Mouse (Mus musculus) embryonic stem cell, embryonic (primary cell): Measurements from ENCODE around the gene Dhx34.
"Not testable (repeated sequence)": the region's sequence is repeated elsewhere in the genome, so short reads cannot be mapped to it uniquely, and the experiment has no call there.

Source experiments
- CTCF ChIA-PET, 4 experiments: fragments of 300-600 bp in 2 of 4; fragments of 350-600 bp in 2 of 4; sonication (Branson Sonifier 250); formaldehyde crosslinking; loops; one replicate each; lab custom pipeline; 2022; ENCODE audit warnings: inconsistent platforms in 2 of 4; lab: Charles Lee
- POLR2A ChIA-PET, 4 experiments: fragments of 300-600 bp in 2 of 4; fragments of 350-600 bp in 2 of 4; sonication (Branson Sonifier 250); formaldehyde crosslinking; loops; one replicate each; lab custom pipeline; 2022; ENCODE audit warnings: antibody characterized with exemption in 4 of 4, inconsistent platforms in 1 of 4; lab: Charles Lee

Dhx34 gene

DNA sequence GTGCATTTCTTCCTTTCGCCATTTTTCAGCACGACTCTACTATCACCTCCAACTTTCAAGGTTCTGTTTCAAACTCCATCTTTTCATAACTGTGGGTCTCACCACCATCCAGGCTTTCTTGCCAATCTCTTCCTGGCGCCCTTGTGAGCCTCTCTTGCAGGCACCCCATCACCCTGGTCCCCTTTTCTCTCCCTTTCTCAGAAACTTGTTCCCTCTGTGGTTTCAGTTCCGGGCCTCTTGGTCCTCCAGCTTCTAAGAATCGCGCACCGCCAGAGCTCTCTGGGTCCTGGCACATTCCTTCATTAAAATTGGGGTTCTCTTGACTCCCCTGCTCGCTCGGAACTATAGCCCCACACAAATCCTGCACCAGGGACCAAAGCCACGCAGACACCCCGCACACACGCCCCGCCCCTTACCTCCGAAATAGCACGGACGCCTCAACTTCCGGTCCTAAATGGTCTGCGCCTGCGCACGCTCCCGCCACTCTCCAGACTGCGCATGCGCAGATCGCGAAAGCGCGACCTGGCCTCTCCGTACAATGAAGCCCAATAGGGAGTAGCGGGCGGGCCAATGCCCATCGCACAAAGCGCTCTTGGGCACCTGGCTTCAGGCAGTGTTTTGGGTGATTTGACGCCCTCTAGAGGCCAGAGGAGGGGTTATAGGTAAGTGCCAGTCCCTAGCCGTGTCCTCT is at the start of gene Dhx34:
Gene Dhx34, minus strand, starts transcription at position 456 of the 691 bp plus-strand sequence.
- CTCF ChIA-PET, result interaction anchor here in 3 of 4 experiments (0.6 to 1.5 kb wide), 8 partner anchors 41 to 404 kb away, joined by 3 to 4 read pairs (median 3); no protein-coding TSS in a partner anchor
- POLR2A ChIA-PET, result interaction anchor here in 3 of 4 experiments (0.5 to 1.2 kb wide), 6 partner anchors 10 to 291 kb away, joined by 3 to 5 read pairs (median 4); no protein-coding TSS in a partner anchor

DNA sequence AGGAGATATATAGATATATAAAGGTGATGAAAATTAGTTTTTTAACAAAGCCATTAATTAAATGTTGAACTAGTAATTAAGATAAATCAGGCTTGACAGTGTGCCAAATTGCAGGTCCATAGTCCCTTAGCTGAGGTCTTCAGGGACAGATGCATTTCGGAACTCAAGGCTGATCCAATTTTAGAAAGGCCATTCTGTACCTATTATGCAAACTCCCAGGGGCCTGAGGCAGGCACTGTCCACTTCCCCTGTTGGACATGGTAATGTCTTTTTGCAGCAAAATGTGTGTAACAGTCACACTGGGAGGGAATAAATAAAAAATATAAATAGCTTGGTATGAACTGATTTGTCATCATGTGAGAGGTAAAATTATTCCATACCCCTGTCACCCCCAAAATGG is 49.3 kb upstream of the Dhx34 start:
- ChIA-PET CTCF (no interaction called here), POLR2A (interaction anchor here in 1 of 4 experiments (0.6 to 5.6 kb wide), 4 partner anchors 13 to 94 kb away, joined by 3 to 46 read pairs (median 4); partner anchors contain the start of gene Ccdc9)

DNA sequence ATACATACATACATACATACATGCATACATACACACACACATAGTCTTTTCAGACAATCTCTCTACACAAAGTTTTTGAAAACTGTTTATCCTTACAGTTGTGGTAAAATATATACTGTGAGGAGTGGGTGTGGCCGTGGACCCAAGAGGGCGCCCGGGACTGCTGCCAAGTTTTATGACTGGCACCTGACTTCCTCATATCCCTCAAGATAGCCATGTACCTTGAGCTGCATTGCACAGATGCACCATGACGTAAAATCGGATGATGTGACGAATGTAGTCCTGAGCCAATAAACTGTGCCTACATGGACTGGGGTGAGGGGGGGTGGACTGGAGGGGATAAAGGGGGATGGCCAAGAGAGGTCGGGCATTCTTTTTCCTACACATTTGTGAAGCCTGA is 44.8 kb upstream of the Dhx34 start:
- ChIA-PET POLR2A (interaction anchor here in 1 of 4 experiments (0.6 kb wide), 1 partner anchor 629 kb away, joined by 3 read pairs; no protein-coding TSS in a partner anchor), CTCF (interaction anchor here in 2 of 4 experiments (0.7 to 1.3 kb wide), 2 partner anchors 31 to 213 kb away, joined by 3 read pairs; no protein-coding TSS in a partner anchor)

DNA sequence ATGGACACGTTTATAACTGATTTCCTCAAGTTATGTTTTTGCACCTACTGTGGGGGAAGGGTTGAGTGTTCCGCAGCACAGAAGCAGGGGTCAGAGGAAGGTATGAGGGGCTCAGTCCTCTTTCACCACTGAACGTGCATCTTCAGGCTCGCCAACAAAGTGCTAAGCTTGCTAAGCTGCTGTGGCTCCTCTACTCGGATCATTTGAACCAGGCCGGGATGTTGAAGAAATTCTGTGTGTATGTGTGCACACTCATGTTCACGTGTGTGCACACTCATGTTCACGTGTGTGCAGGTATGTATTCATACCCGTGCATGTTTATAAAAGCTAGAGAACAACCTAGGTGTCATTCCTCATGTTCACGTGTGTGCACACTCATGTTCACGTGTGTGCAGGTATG is 44.0 kb upstream of the Dhx34 start:
- CTCF ChIA-PET, result interaction anchor here in 1 of 4 experiments (0.7 to 1.3 kb wide), 4 partner anchors 31 to 345 kb away, joined by 3 read pairs; no protein-coding TSS in a partner anchor
- POLR2A ChIA-PET, result interaction anchor here in 1 of 4 experiments (0.6 kb wide), 1 partner anchor 45 kb away, joined by 3 read pairs; no protein-coding TSS in a partner anchor

DNA sequence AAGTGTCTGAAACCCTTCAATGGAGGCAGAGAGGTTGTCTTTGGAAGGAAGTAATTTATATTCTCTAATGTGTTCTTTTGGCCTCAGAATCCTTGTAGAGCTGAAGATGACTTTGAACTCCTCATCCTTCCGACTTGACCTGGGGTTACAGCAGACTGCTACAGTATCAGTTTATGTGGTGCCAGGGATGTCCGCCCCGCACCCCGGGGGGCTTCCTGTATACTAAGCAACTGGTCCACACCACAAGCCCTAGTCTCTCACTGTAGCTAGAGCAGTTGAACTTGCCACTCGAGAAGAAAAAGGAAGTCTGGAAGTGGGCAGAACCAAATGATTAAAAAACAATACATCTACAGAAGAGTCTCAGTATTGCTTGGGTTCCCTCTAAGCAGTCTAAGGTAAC is 42.0 kb upstream of the Dhx34 start:
- CTCF ChIA-PET, result interaction anchor here (0.6 to 2.6 kb wide), 39 partner anchors 9 to 354 kb away, joined by 3 to 36 read pairs (median 5); partner anchors contain the start of genes Inafm1 (in 3 of the 4), Bicra (in 1 of the 4), Meis3 (in 1 of the 4) and Napa (in 1 of the 4)
- POLR2A ChIA-PET, result interaction anchor here in 3 of 4 experiments (0.7 to 2.5 kb wide), 6 partner anchors 9 to 216 kb away, joined by 3 to 19 read pairs (median 7); partner anchors contain the start of genes Inafm1 (in 2 of the 3), Bicra (in 1 of the 3), Meis3 (in 1 of the 3) and Sae1 (in 1 of the 3)

DNA sequence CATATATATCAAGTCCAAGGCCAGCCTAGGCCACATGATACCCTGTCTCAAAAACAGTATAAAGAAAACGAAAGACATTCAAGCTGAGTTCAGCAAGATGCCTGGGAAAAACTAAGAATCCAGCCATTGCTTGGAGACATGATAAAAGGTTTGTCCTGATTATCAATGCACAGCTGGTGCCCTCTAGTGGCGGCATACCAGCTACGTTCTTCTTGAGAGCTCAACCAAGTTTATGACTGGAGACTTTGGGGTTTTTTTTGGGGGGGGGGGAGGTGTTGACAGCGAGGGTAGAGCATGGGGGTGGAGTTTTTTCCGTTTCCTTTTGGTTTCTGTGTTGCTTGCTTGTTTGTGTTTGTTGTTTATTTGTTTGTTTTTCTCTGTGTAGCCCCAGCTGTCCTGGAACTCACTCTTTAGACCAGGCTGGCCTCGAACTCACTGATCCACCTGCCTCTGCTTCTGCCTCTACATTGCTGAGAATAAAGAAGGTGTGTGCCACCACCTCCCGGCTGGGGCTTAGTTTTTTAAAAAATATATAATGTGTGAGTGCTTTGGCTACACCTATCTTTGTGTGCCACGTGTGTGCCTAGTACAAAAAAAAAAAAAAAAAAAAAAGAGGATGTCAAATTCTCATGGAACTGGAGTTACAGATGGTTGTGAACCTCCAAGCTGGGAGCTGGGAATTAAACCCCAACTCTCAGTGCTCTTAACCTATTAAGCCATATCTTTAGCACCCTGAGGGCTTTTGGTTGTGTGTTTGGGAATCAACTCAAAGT is 41.4 kb upstream of the Dhx34 start:
- POLR2A ChIA-PET, result interaction anchor here (0.6 to 2.5 kb wide), 22 partner anchors 10 to 424 kb away, joined by 3 to 19 read pairs (median 4); partner anchors contain the start of genes Inafm1 (in 2 of the 4), Bicra (in 1 of the 4), Meis3 (in 1 of the 4) and Obox6 (in 1 of the 4)

DNA sequence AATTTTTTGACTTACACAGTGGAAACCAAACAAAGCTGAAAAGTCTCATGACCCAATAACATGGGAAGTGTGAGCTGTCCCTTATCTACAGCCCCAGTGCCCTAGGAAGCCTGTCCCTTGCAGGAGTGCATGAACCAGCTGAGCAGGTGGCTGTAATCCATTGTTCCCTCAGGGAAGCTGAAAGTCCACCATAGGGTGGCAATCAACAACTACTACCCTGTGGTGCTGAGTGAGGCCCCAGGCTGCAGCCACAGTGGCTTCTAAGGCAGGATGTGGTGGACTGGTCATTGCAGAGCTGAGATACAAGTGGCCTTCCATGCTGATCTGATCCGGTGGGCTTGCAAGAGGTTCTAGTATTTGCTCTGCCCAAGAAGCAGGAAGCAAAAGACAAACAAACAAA is 39.3 kb upstream of the Dhx34 start:
- CTCF ChIA-PET, result interaction anchor here in 3 of 4 experiments (0.7 to 0.9 kb wide), 5 partner anchors 12 to 401 kb away, joined by 3 to 6 read pairs (median 4); partner anchors contain the start of gene Inafm1 (in 1 of the 3)
- POLR2A ChIA-PET, result interaction anchor here in 2 of 4 experiments (0.7 to 1.1 kb wide), 2 partner anchors 10 to 12 kb away, joined by 3 to 4 read pairs; partner anchors contain the start of gene Inafm1 (in 1 of the 2)

More for the DNA sequence above, 41.4 kb upstream of the Dhx34 start:
- CTCF ChIA-PET, result interaction anchor here (0.5 to 2.6 kb wide), 129 partner anchors 9 to 639 kb away, joined by 3 to 36 read pairs (median 4); partner anchors contain the start of genes Inafm1 (in 4 of the 4), Napa (in 3 of the 4), Meis3 (in 2 of the 4) and Bicra (in 1 of the 4)

DNA sequence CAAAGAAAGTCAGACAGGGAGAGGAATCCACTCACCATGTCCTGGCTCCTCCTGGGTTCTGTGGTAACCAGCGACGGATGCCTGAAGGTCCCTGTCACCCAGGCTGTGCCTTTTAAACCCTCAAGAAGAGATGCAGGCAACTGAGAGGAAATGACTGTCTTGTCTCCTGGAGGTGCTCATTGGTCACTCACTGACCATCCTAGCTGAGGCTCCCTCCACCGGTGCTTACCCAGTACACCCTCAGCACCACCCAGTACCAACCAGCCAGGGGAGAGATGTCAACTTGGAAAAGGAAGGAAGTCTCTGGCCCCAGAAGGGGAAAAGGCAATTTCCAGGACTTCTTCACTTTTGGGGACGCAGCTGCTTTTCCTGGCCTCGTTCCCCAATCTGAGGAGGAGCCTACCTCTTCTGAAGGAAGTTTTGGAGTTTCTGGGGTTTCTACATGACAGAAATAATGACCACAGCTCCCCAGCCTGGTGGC is 37.3 kb upstream of the Dhx34 start, which contains the start of gene C5ar1:
Gene C5ar1, minus strand, starts transcription at position 431 of the 481 bp plus-strand sequence.
- CTCF ChIA-PET, result interaction anchor here in 1 of 4 experiments (0.6 kb wide), 1 partner anchor 9 kb away, joined by 3 read pairs; no protein-coding TSS in a partner anchor

DNA sequence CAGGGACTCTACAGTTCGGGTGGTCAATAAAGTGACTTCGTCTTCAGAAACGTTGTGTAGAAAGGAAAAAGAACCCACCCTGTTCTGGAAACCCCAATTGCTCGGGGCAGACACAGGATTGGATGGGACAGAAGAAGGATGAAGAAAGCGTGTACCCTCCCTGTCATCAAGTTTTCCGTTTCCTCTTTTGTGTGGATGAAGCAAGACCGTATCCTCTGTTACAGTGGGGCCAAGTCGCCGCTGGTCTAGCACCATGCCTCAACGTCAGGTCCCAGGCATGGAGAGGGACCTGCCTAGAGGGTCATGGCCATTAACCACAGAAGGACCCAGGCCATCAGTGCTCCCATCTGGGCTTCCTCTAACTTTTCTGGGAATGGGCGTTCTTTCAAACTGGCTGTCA is 36.0 kb upstream of the Dhx34 start:
- POLR2A ChIA-PET, result interaction anchor here in 1 of 4 experiments (0.7 to 0.8 kb wide), 2 partner anchors 9 to 193 kb away, joined by 3 to 5 read pairs; no protein-coding TSS in a partner anchor

More for the DNA sequence above, 37.3 kb upstream of the Dhx34 start, which contains the start of gene C5ar1:
- POLR2A ChIA-PET, result no interaction called here

DNA sequence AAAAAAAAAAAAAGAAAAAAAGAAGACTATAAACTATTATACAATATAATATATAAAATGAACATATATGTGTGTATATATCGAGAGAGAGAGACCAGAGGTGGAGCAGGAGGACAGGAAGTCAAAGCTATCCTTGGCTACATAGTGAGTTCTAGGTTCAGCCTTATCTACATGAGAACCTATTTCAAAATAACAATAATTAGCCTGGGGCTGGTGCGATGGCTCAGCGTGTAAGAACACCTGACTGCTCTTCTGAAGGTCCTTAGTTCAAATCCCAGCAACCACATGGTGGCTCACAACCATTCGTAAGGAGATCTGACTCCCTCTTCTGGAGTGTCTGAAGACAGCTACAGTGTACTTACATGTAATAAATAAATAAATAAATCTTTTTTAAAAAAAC is 34.1 kb upstream of the Dhx34 start:
- POLR2A ChIA-PET, result not testable (repeated sequence)

More for the DNA sequence above, 36.0 kb upstream of the Dhx34 start:
- CTCF ChIA-PET, result interaction anchor here in 1 of 4 experiments (0.7 kb wide), 1 partner anchor 242 kb away, joined by 15 read pairs; no protein-coding TSS in a partner anchor

DNA sequence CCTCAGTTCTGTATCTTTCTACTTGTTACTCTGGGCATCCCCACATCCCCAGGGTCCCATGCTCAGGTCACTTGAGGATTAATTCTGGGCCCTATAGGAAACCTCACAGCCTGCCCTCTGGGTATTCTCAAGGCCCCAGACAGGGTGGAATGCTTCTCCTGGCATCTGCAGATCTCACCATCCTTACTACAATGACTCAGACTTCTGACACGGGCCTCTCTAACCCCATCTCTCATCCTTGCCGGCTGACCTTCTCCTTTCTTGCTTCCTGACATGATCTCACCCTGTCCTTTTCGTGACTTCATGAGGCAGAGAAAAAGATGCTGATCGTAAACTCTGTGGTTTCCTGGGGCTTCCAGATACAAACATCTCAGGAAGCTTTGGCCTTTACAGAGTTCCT is 32.4 kb upstream of the Dhx34 start:
- CTCF ChIA-PET, result no interaction called here
- POLR2A ChIA-PET, result no interaction called here

More for the DNA sequence above, 34.1 kb upstream of the Dhx34 start:
- CTCF ChIA-PET, result interaction anchor here in 1 of 4 experiments (0.6 kb wide), 1 partner anchor 269 kb away, joined by 3 read pairs; no protein-coding TSS in a partner anchor

DNA sequence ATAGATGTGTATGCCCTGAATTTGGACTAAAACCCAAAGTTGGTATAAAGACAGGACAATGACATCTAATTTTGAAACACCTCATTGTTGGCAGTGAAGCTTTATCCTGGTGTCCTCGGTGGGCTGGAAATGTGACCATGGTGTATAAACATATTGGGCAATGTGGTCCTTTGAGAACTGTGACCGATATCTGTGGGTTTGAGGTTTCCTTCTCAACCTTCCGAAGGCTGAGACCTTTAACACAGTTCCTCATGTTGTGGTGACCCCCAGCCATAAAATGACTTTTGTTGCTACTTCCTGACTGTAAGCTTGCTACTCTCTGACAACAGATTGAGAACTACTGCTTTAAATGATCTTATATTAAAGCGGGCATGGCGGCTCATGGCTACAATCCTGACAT is 28.9 kb upstream of the Dhx34 start:
- ChIA-PET POLR2A (interaction anchor here in 1 of 4 experiments (0.6 to 1.0 kb wide), 3 partner anchors 10 to 917 kb away, joined by 3 read pairs; no protein-coding TSS in a partner anchor), CTCF (interaction anchor here in 1 of 4 experiments (0.9 to 1.0 kb wide), 2 partner anchors 12 to 98 kb away, joined by 3 read pairs; no protein-coding TSS in a partner anchor)

DNA sequence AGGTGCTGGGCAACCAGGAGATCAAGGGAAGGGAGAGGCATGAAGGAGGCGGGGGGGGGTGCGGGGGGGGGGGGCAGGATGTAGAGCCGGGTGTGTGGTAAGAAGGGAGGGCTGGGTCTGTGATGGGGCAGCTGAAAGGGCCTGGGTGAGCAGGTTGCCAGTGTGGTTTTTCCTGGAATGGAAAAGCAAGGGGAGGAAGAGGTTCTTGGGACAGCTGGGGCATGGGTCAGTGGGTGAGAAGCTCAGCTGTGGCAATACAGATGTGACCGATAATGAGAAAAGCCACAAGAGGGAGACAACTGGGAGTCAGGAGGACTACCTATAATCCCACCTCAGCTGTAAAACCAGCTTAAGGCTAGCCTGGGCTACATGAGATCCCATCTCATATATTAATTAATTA is 24.1 kb upstream of the Dhx34 start:
- POLR2A ChIA-PET, result interaction anchor here in 1 of 4 experiments (0.7 kb wide), 1 partner anchor 40 kb away, joined by 3 read pairs; no protein-coding TSS in a partner anchor
- CTCF ChIA-PET, result interaction anchor here in 2 of 4 experiments (0.6 to 1.5 kb wide), 6 partner anchors 17 to 770 kb away, joined by 3 to 8 read pairs (median 3); partner anchors contain the start of genes Napa (in 1 of the 2) and Zc3h4 (in 1 of the 2)

DNA sequence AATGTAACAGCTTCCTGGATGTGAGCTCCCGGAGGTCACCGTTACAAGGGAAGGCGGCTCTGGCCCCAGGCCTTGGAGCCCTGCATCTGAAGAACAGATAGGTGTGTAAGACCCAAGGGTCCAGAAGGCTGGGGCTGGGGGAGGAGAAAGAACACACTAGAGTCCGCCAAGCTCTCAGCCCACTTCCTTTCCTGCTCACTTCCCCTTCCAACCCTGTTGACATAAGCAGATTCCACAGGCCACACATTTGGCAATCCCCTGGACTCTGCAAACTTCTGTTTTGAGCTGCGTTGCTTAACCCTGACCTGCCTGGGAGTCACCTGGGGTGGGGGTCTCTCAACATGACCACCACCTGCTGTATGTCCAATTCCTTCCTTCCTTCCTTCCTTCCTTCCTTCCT is 22.2 kb upstream of the Dhx34 start, which contains the start of gene C5ar2:
Gene C5ar2, minus strand, starts transcription at position 88 of the 400 bp plus-strand sequence.
- ChIA-PET POLR2A (no interaction called here), CTCF (interaction anchor here in 1 of 4 experiments (0.6 to 0.7 kb wide), 2 partner anchors 13 to 30 kb away, joined by 3 to 14 read pairs; no protein-coding TSS in a partner anchor)

DNA sequence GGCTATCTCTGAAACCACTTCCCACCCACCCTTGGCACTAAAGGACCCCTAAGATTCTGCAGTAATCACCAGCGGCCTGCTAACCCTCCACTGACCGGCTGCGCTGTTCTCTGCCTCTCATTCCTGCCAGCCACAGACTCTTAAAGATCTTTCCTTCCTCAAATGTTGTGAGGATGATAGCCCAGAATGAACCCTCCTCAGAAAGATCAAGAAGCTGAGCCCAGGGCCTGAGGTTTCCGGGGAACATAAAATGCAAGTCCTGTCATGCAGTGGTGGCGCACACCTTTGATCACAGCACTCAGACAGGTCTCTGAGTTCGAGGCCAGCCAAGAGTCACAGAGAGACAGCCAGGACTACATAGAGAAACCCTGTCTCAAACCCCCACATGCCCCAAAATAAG is 20.4 kb upstream of the Dhx34 start:
- ChIA-PET POLR2A (interaction anchor here in 1 of 4 experiments (0.6 kb wide), 2 partner anchors 40 to 53 kb away, joined by 3 read pairs; no protein-coding TSS in a partner anchor), CTCF (no interaction called here)

DNA sequence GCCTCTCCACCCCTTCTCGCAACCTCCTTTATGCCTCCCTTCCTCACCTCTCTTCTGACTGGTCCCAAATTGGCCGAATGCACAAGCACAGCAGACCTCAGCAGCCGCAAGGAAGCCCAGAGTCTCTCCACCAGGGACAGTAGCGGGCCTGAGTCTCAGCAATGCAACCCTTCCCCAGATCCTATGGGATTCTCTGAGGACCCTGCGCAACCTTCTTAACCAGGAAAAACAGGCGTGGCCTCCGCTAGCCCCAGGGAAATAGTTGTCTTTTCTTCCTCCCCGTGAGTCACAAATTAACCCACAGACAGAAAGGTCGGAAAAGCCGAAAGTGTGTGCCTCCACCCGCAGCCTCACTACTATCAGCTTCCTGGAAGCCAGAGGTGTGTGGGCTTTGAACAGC is 19.9 kb upstream of the Dhx34 start:
- ChIA-PET POLR2A (interaction anchor here in 1 of 4 experiments (0.6 kb wide), 2 partner anchors 40 to 54 kb away, joined by 3 read pairs; no protein-coding TSS in a partner anchor), CTCF (interaction anchor here in 1 of 4 experiments (1.1 kb wide), 1 partner anchor 21 kb away, joined by 4 read pairs; no protein-coding TSS in a partner anchor)
